ENCODE assay signal across 14 mouse cellular contexts in genomic region chr6:34796881-34797280, GRCm38 (mm10). TPM values are rescaled to one million over a fixed set of nuclear protein-coding genes. Genes with fewer than 3 reads are reported as not detected.
DNase-seq lines count a peak whose midpoint lies in the region; ATAC-seq and TF ChIP-seq lines count a peak whose summit lies in the region.
"Had no signal": no experiment of that assay in that cellular context is flagged by ENCODE, and none has a peak within 500 bp of the region (broad histone marks: within the 10 kb centered on the region; RNA-seq: fewer than 3 reads in every experiment).

No protein-coding gene starts in this region.

- POLR2A ChIA-PET in Patski (lab: Charles Lee): no interaction called here

- no peak overlapping the region for H3K9ac ChIP-seq in lung, postnatal 0 days (replicated peaks; ENCODE audit: low read depth)
- H3K9ac ChIP-seq in midbrain, embryonic 14.5 days (replicated peaks; ENCODE audit: low read length): no peak overlapping the region
- H3K9ac ChIP-seq: forebrain, embryonic 12.5 days had no signal

- TF ChIP-seq EP300 in lung, postnatal 0 days (IDR thresholded peaks at IDR 0.05): no peak

- CTCF ChIA-PET in Patski (lab: Charles Lee): no interaction called here

- no peak overlapping the region for H3K27ac ChIP-seq in heart, embryonic 10.5 days
- no peak overlapping the region for H3K27ac ChIP-seq in lung, postnatal 0 days (ENCODE audit: low read length)
- H3K27ac ChIP-seq in midbrain, embryonic 14.5 days (replicated peaks; ENCODE audit: low read depth, low read length): no peak overlapping the region
- H3K27ac ChIP-seq: forebrain, embryonic 12.5 days; stomach, postnatal 0 days had no signal

- no peaks in the 10 kb centered on the region for H3K27me3 ChIP-seq in heart, embryonic 10.5 days (ENCODE audit: insufficient read depth, poor library complexity, severe bottlenecking)
- no peaks in the 10 kb centered on the region for H3K27me3 ChIP-seq in Patski
- H3K27me3 ChIP-seq in lung, postnatal 0 days (replicated peaks; ENCODE audit: insufficient read depth, low read length): no peaks in the 10 kb centered on the region
- no peaks in the 10 kb centered on the region for H3K27me3 ChIP-seq in midbrain, embryonic 14.5 days (ENCODE audit: control insufficient read depth, insufficient read depth, low read length)
- H3K27me3 ChIP-seq: CH12.LX; forebrain, embryonic 12.5 days had no signal

- TF ChIP-seq CTCF in Patski (IDR thresholded peaks at IDR 0.05): no peak
- TF ChIP-seq CTCF in lung, postnatal 0 days (IDR thresholded peaks at IDR 0.05): no peak

- H3K36me3 ChIP-seq in heart, embryonic 10.5 days: no peaks in the 10 kb centered on the region
- no peaks in the 10 kb centered on the region for H3K36me3 ChIP-seq in lung, postnatal 0 days (ENCODE audit: insufficient read depth, low read length)
- no peaks in the 10 kb centered on the region for H3K36me3 ChIP-seq in midbrain, embryonic 14.5 days (ENCODE audit: control insufficient read depth, insufficient read depth, low read length)
- H3K36me3 ChIP-seq: forebrain, embryonic 12.5 days had no signal

- H3K4me3 ChIP-seq in heart, embryonic 10.5 days: no peak overlapping the region
- no peak overlapping the region for H3K4me3 ChIP-seq in lung, postnatal 0 days (ENCODE audit: low read depth, low read length)
- no peak overlapping the region for H3K4me3 ChIP-seq in midbrain, embryonic 14.5 days (replicated peaks; ENCODE audit: low read depth, low read length)
- H3K4me3 ChIP-seq: forebrain, embryonic 12.5 days had no signal

- no peak overlapping the region for H3K4me2 ChIP-seq in lung, postnatal 0 days (replicated peaks; ENCODE audit: low read depth, low read length)
- no peak overlapping the region for H3K4me2 ChIP-seq in midbrain, embryonic 14.5 days (ENCODE audit: low read length)
- H3K4me2 ChIP-seq: forebrain, embryonic 12.5 days had no signal

- no peaks in the 10 kb centered on the region for H3K4me1 ChIP-seq in heart, embryonic 10.5 days
- H3K4me1 ChIP-seq in lung, postnatal 0 days (ENCODE audit: insufficient read depth, low read depth, low read length): no peaks in the 10 kb centered on the region
- no peaks in the 10 kb centered on the region for H3K4me1 ChIP-seq in midbrain, embryonic 14.5 days (ENCODE audit: control insufficient read depth, insufficient read depth, low read length)
- H3K4me1 ChIP-seq: forebrain, embryonic 12.5 days had no signal

- peak; percentile 12 to 15 for DNase-seq in heart, adult 9 months (ENCODE audit: low spot score in 2 of 2)
- DNase-seq in heart, embryonic 10.5 days (ENCODE audit: low spot score): no peak
- DNase-seq in 3T3-L1 (ENCODE audit: low read depth, low spot score): peak; percentile 99
- no peak for DNase-seq in Patski (ENCODE audit: low read depth, low spot score)
- peak; percentile 26 for DNase-seq in lung, postnatal 0 days (ENCODE audit: low spot score)
- DNase-seq in midbrain, embryonic 14.5 days: no peak
- DNase-seq: cerebellum, adult 8-10 months; kidney, adult 18-20 months; thymus, postnatal 25 days had no signal

- WGBS in heart, embryonic 10.5 days: 71% methylated on average over 3 of the region's 3 CpGs
- WGBS in lung, postnatal 0 days: 67% methylated on average over 3 of the region's 3 CpGs
- WGBS in midbrain, embryonic 14.5 days: 86% methylated on average over 3 of the region's 3 CpGs

- peak; percentile 44 for ATAC-seq in Patski
- no peak for ATAC-seq in lung, postnatal 0 days
- ATAC-seq in midbrain, embryonic 14.5 days (ENCODE audit: low FRiP score, low TSS enrichment): no peak
- no peak for ATAC-seq in cerebellum, adult (ENCODE audit: insufficient number of reproducible peaks, low FRiP score, low TSS enrichment)
- ATAC-seq: hindbrain, embryonic 16.5 days had no signal

- in situ Hi-C loops in Patski (cut with MboI; ENCODE audit: low pct_unique_long_range_greater_than_20kb): no loop called here

- H3K9me3 ChIP-seq in heart, embryonic 10.5 days: no peaks in the 10 kb centered on the region
- H3K9me3 ChIP-seq in lung, postnatal 0 days (ENCODE audit: low read length): no peaks in the 10 kb centered on the region
- H3K9me3 ChIP-seq in midbrain, embryonic 14.5 days (ENCODE audit: control insufficient read depth, low read length): no peaks in the 10 kb centered on the region
- H3K9me3 ChIP-seq: forebrain, embryonic 12.5 days had no signal

RNA-seq across cellular contexts. Expression of gene Agbl3, which starts 16.6 kb away (rescaled TPM):
- polyA plus RNA-seq in heart, embryonic 10.5 days (2016; fragmentation: Nextera tagmentation; extraction: Ambion mirVana): 4.0 and 6.0 TPM in 2 replicates
- 8.5 TPM for polyA plus RNA-seq in Patski (2021)
- polyA plus RNA-seq in lung, postnatal 0 days (2015; fragmentation: Nextera tagmentation; extraction: Ambion mirVana): 13.2 and 16.0 TPM in 2 replicates
- polyA plus RNA-seq in midbrain, embryonic 14.5 days (2014; fragmentation: Nextera tagmentation; extraction: Ambion mirVana): 14.7 and 16.0 TPM in 2 replicates

Comparison
In these comparisons a context has a peak if more than half of its experiments do, and no peak if none do; other contexts are left out.
1. DNase-seq: peak in heart, adult 9 months (2 of 2), 3T3-L1 (single experiment) and lung, postnatal 0 days (single experiment); none in heart, embryonic 10.5 days (single experiment), Patski (single experiment) and midbrain, embryonic 14.5 days (single experiment).